Mouse (Mus musculus): Measurements from ENCODE around the gene Igf2r.

- TF ChIP-seq POLR2A (IDR thresholded peaks at IDR 0.05; ENCODE audit: low read depth, low read length), result no peak
- no peak for TF ChIP-seq CTCF (conservative IDR thresholded peaks at IDR 0.05; ENCODE audit: insufficient read depth, insufficient read length, low read depth, low read length)
Measured at GRCm38 (mm10) chr17:12669363-12669679, 100.1 kb downstream of the Igf2r start.
